Mouse (Mus musculus): ENCODE results near the gene Fubp1. TPM values are rescaled to one million over a fixed set of nuclear protein-coding genes. Genes with fewer than 3 reads are reported as not detected.

The Fubp1 gene
- polyA plus RNA-seq, 1 experiment from 2014 or later, result 416 TPM

DNA sequence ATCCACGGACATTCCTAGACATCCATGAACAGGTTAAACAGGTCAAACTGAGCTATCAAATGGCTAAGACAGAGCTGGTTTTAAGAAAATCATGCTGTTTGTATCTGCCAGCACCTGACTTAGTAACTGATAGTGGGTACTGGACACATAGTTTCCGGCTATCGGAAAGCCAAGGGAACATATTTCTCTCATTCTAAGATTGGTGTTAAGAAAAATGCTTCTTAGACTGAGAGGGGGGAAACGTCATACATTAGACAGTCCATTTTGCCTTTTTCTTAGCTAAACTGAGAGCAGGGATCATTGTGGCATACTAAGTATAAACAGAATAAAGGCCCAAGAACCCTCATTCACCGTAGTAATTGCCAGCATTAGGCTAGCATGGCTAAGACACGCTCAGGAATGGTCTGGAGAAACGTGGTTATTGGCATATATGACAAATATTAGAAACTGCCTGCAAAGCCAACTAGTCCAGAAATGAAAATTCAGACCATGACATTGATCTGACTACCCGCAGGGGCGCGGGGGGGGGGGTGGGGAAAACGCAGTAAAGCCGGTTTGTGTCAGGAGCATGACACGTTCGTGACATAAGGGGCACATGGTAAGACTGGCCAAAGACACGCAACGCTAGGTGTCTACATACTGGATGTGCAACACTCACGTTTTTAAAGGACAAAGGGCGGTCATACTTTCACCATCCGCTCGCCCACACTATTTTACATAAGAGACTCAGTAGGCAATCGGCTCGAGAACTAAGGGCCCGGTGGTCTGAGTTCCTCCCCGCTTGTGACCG lies 850 bp upstream of the Fubp1 start:
- peak overlapping the region; percentile 59 for H3K4me2 ChIP-seq
- H3K9me3 ChIP-seq, result no peaks in the 10 kb centered on the region
- ATAC-seq (ENCODE audit: insufficient number of reproducible peaks, insufficient read depth, low FRiP score, low TSS enrichment, low read depth), result peak; percentile 1; the same call in 1 of the 2 replicates
- 5% methylated on average over 25 of the region's 25 CpGs for WGBS
- peak overlapping the region; percentile 99 for H3K9ac ChIP-seq (replicated peaks)
- peak overlapping the region; percentile 99 for H3K27ac ChIP-seq
- H3K36me3 ChIP-seq, result peaks cover 7% of the 10 kb centered on the region; the same call in 1 of the 2 replicates
- H3K4me3 ChIP-seq (replicated peaks), result peak overlapping the region; percentile 98
- no peaks in the 10 kb centered on the region for H3K27me3 ChIP-seq
- peaks cover 23% of the 10 kb centered on the region for H3K4me1 ChIP-seq (replicated peaks)

DNA sequence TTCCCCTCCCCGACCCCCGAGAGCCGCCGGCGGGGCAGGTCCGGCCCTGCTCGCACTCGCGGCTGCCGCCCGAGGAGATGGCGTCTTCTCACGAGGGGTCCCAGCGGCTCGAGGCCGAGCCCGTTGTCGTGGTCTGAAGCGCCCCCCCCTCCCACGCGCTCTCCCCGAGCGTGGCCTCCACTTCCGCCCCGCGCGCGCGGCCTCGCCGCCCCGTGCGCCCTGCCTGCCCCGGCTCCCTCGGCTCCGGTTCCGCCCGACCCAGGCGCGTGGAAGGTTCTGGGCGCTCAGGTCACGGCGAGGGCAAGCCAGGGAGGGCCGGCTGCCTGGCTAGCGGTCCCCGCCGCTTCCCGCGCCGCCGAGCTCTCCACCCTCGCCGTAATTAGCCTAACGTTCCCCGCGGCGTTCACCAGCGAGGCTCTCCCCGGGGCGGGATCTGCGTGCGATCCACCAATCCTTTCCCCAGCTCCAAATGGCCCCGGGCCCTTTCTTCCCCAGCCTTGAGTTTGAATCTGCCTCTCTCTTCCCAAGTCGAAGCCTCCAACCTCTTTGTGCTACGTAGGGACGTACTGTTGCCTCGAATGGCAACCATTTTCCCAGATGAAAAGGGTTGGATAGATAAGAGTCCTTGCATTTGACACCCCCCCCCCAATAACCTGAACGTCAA lies 638 bp downstream of the Fubp1 start:
- peak overlapping the region; percentile 98 for H3K4me2 ChIP-seq
- peaks cover 18% of the 10 kb centered on the region for H3K36me3 ChIP-seq
- ATAC-seq (ENCODE audit: insufficient number of reproducible peaks, insufficient read depth, low FRiP score, low TSS enrichment, low read depth), result peak; percentile 57
- no peaks in the 10 kb centered on the region for H3K27me3 ChIP-seq
- peak overlapping the region; percentile 100 for H3K9ac ChIP-seq (replicated peaks)
- H3K27ac ChIP-seq, result peak overlapping the region; percentile 99
- H3K9me3 ChIP-seq, result no peaks in the 10 kb centered on the region
- under 1% methylated on average over 68 of the region's 68 CpGs for WGBS
- H3K4me1 ChIP-seq (replicated peaks), result peaks cover 23% of the 10 kb centered on the region
- H3K4me3 ChIP-seq (replicated peaks), result peak overlapping the region; percentile 98

DNA sequence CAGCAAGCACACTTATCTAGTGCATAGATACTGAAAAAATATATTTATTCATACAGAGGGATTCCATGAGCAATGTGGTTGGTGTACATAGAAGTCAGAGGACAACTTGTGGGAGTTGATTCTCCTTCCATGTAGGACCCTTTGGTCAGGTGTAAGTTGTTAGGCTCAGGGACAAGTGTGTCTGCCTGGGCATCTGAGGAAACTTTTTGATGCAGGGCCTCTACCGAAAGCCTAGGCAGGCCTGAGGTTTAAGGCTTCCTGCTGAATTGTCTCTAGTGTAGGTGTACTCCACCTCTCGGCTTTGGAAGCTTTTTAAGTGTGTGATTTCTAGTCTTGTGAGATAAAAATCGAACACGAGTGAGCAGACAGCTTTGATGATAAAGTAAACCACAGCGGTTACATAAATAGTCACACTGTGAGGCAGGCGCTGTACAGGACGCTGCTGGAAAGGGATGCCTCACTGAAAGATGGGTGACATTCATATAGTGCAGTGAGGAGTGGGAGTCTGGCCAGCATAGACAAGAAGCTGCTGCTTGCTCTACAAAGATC lies 1.6 kb downstream of the Fubp1 start:
- no peaks in the 10 kb centered on the region for H3K27me3 ChIP-seq

DNA sequence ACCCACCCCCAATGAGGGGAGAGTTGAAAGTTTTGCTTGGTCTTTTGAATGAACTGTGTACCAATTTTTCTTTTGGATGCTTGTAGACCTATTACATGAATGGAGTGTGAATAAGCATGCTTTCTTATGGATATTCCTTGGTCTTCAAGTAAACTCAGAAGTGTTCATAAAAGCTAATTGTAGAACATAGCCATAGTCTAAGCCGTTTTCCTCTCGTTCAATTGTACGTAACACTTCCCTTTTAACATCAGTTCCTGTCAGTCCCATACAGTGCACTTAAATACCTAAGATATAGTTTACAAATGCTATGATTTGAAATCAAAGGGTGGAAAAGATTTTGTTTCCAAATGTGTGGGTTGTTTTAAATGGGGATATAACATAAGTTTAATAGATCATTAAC lies 3.2 kb downstream of the Fubp1 start:
- 63% methylated on average over 3 of the region's 3 CpGs for WGBS
- H3K9ac ChIP-seq (replicated peaks), result 0 out of 2 replicates have a peak overlapping the region, but pooled peaks have one; percentile 23
- ATAC-seq (ENCODE audit: insufficient number of reproducible peaks, insufficient read depth, low FRiP score, low TSS enrichment, low read depth), result no peak
- H3K27ac ChIP-seq, result no peak overlapping the region
- H3K27me3 ChIP-seq, result no peaks in the 10 kb centered on the region
- peaks cover 40% of the 10 kb centered on the region for H3K36me3 ChIP-seq
- H3K9me3 ChIP-seq, result no peaks in the 10 kb centered on the region
- H3K4me1 ChIP-seq (replicated peaks), result peaks cover 22% of the 10 kb centered on the region
- H3K4me3 ChIP-seq (replicated peaks), result peak overlapping the region; percentile 98; the same call in 1 of the 2 replicates
- peak overlapping the region; percentile 98 for H3K4me2 ChIP-seq

More for the DNA sequence above, 1.6 kb downstream of the Fubp1 start:
- WGBS, result 42% methylated on average over 7 of the region's 7 CpGs
- Histone ChIP-seq H3K4me3 (replicated peaks) (peak overlapping the region; percentile 98), H3K9ac (replicated peaks) (peak overlapping the region; percentile 100), H3K9me3 (no peaks in the 10 kb centered on the region), H3K27ac (peak overlapping the region; percentile 99; the same call in 1 of the 2 replicates), H3K4me2 (peak overlapping the region; percentile 98), H3K4me1 (replicated peaks) (peaks cover 23% of the 10 kb centered on the region), H3K36me3 (peaks cover 28% of the 10 kb centered on the region)
- no peak for ATAC-seq (ENCODE audit: insufficient number of reproducible peaks, insufficient read depth, low FRiP score, low TSS enrichment, low read depth)

DNA sequence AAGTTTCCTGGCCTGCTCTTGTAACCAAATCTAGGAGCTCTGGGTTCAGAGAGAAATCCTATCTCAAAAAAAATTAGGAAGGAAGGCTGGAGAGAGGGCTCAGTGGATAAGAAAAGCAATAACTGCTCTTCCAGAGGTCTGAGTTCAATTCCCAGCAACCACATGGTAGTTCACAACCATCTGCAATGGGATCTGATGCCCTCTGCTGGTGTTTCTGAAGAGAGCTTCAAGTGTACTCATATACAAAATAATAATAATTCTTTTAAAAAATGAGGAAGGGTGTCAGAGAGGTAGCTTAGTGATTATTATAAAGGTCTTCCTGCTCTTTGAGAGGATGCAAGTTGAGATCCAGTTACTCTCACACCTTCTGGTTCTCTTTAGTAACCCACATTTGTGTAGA lies 14.7 kb downstream of the Fubp1 start:
- Histone ChIP-seq H3K36me3 (peaks cover 96% of the 10 kb centered on the region), H3K4me1 (replicated peaks) (no peaks in the 10 kb centered on the region)

DNA sequence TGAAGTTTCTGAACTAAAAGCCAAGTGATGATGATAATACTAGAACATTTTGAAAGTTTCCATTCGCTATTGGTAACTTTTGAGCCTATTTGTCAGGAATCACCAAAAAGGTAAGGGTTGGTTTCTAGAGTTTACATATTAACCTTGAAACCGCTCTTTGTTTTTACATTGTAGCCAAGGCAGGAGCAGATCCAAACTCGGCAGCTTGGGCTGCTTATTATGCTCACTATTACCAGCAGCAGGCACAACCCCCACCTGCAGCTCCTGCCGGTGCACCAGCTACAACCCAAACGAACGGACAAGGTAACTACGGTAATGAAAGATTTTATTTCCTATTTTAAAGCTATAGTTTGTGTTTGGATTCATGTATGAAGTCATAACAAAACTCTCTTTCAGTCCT lies 15.7 kb downstream of the Fubp1 start:
- 90% methylated on average over 7 of the region's 7 CpGs for whole genome bisulfite sequencing

More for the DNA sequence above, 14.7 kb downstream of the Fubp1 start:
- no peaks in the 10 kb centered on the region for H3K9me3 ChIP-seq
- no peak overlapping the region for H3K4me2 ChIP-seq
- H3K27me3 ChIP-seq, result no peaks in the 10 kb centered on the region
- H3K9ac ChIP-seq (replicated peaks), result no peak overlapping the region
- H3K27ac ChIP-seq, result no peak overlapping the region
- no peak overlapping the region for H3K4me3 ChIP-seq (replicated peaks)
- no peak for ATAC-seq (ENCODE audit: insufficient number of reproducible peaks, insufficient read depth, low FRiP score, low TSS enrichment, low read depth)

DNA sequence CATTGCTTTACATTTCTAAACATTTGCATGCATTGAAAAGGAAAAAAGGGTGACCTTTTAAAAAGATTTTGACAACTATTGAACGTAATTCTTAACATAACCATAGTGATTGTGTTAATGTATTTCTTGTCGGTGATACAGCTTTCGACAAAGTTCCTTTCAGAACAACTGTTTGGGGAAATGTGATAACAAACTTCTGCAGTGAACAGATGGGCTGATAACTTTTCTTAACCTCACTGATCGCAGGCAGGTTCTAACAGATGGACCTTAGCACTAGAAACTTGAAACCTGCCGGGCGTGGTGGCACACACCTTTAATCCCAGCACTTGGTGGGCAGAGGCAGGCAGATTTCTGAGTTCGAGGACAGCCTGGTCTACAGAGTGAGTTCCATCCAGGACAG lies 18.6 kb downstream of the Fubp1 start:
- Histone ChIP-seq H3K4me2 (no peak overlapping the region), H3K36me3 (peaks cover 84% of the 10 kb centered on the region), H3K9ac (replicated peaks) (no peak overlapping the region), H3K4me1 (replicated peaks) (no peaks in the 10 kb centered on the region), H3K4me3 (replicated peaks) (no peak overlapping the region), H3K27ac (no peak overlapping the region), H3K9me3 (no peaks in the 10 kb centered on the region), H3K27me3 (no peaks in the 10 kb centered on the region)
- ATAC-seq (ENCODE audit: insufficient number of reproducible peaks, insufficient read depth, low FRiP score, low TSS enrichment, low read depth), result no peak
- WGBS, result 95% methylated on average over 7 of the region's 7 CpGs

More for the DNA sequence above, 15.7 kb downstream of the Fubp1 start:
- H3K27ac ChIP-seq, result no peak overlapping the region
- no peak overlapping the region for H3K9ac ChIP-seq (replicated peaks)
- H3K4me1 ChIP-seq (replicated peaks), result no peaks in the 10 kb centered on the region
- H3K4me2 ChIP-seq, result no peak overlapping the region
- H3K4me3 ChIP-seq (replicated peaks), result no peak overlapping the region
- no peak for ATAC-seq (ENCODE audit: insufficient number of reproducible peaks, insufficient read depth, low FRiP score, low TSS enrichment, low read depth)
- H3K27me3 ChIP-seq, result no peaks in the 10 kb centered on the region
- H3K36me3 ChIP-seq, result peaks cover 95% of the 10 kb centered on the region
- H3K9me3 ChIP-seq, result no peaks in the 10 kb centered on the region

DNA sequence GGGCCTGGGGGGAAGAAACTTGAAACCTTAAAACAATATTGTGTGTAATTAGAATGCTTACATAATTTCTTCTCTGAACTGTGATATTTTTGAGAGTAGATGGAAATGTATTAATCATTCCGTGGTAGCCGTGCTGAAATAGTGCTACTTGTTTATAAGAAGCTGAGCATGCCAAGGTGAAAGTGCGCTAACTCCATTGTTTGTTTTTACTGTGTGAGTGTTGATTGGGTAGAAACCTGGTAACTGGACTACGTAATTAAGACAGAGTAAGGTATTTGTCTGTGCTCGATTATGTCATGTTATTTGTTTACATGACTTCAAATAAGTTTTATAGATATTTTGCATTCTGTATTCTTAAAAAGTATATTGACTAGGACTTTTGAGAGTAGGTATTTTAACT lies 19.0 kb downstream of the Fubp1 start:
- Histone ChIP-seq H3K4me1 (replicated peaks) (no peaks in the 10 kb centered on the region), H3K4me3 (replicated peaks) (no peak overlapping the region), H3K27me3 (no peaks in the 10 kb centered on the region), H3K9ac (replicated peaks) (no peak overlapping the region), H3K36me3 (peaks cover 84% of the 10 kb centered on the region), H3K4me2 (no peak overlapping the region), H3K9me3 (no peaks in the 10 kb centered on the region), H3K27ac (no peak overlapping the region)
- WGBS, result 93% methylated on average over 5 of the region's 5 CpGs
- ATAC-seq (ENCODE audit: insufficient number of reproducible peaks, insufficient read depth, low FRiP score, low TSS enrichment, low read depth), result no peak

DNA sequence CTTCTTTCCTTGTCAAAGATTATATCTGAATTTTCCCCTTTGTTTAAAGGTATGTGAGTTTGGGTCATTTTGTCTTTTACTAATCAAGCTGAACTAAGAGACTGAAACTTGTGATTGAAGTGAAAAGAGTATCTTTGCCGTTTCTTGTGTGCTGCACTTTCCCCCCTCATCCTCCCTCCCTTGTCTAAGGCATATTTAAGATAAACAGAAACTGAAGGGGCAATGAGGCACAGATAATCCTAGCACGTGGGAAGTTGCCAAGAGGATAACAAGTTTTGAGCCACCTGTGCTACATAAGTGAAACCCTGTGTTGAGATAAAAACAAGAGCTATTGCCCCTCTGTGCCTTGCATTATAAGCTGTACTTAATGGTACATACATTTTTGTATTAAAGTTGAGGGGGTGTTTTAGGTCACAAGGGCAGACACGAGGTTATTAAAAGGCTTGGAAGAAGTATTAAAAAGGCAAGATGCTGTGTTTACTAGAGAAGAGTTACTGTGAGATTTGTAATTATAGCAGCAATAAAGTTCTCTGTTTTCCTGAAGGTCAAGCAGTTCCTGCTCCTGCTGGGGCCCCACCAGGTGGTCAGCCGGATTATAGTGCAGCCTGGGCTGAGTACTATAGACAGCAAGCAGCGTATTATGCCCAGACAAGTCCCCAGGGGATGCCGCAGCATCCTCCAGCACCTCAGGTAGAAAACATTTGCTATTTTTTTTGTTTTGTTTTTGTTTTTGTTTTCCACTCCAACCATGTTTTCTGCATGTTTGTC lies 21.3 kb downstream of the Fubp1 start:
- H3K36me3 ChIP-seq, result peaks cover 74% of the 10 kb centered on the region

DNA sequence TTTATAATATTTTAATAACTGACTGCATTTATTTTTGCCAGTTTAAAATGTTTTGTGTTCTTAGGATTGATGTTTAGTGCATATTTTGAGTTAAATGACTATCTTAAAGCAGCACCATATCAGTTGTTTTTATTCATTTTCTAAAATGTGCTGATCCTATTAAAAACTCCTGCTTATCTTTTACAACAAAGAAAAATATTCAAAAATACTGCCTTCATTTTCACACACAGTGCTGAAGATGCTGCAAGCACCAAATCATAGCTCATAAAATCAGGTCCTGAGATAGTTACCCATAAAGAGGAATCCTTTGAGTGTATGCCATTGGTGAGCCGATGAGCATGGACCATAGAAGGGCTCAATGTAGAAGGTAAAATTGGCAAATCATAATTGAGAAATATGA lies 25.0 kb downstream of the Fubp1 start:
- H3K36me3 ChIP-seq, result peaks cover 68% of the 10 kb centered on the region
- no peak for ATAC-seq (ENCODE audit: insufficient number of reproducible peaks, insufficient read depth, low FRiP score, low TSS enrichment, low read depth)
- WGBS, result 95% methylated on average over 1 of the region's 1 CpGs

More for the DNA sequence above, 21.3 kb downstream of the Fubp1 start:
- Histone ChIP-seq H3K27me3 (no peaks in the 10 kb centered on the region), H3K4me2 (no peak overlapping the region), H3K9me3 (no peaks in the 10 kb centered on the region), H3K9ac (replicated peaks) (no peak overlapping the region), H3K4me3 (replicated peaks) (no peak overlapping the region), H3K4me1 (replicated peaks) (no peaks in the 10 kb centered on the region), H3K27ac (no peak overlapping the region)
- no peak for ATAC-seq (ENCODE audit: insufficient number of reproducible peaks, insufficient read depth, low FRiP score, low TSS enrichment, low read depth)
- WGBS, result 50% methylated on average over 6 of the region's 6 CpGs

DNA sequence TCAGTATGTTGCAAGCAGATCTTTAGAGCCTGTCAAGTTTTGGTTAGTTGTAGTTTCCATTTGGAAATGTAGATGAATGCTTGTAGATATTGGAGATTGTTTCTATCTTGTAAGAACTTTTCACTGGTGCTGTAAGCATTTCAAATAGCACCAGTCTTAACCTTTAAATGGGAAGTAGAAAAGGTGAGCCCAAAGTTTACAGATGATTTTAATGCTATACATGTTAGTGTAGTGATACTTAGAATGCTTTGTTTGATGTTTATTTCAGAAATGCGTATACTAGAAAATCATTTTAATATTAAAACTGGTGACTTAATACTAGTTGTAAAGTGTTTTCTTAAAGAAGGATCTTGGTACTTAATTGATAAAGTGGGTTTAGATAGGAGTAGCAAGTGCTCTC lies 25.6 kb downstream of the Fubp1 start:
- Histone ChIP-seq H3K27me3 (no peaks in the 10 kb centered on the region), H3K9ac (replicated peaks) (no peak overlapping the region), H3K4me1 (replicated peaks) (no peaks in the 10 kb centered on the region), H3K9me3 (no peaks in the 10 kb centered on the region), H3K36me3 (peaks cover 68% of the 10 kb centered on the region), H3K4me2 (no peak overlapping the region), H3K4me3 (replicated peaks) (no peak overlapping the region), H3K27ac (no peak overlapping the region)
- no peak for ATAC-seq (ENCODE audit: insufficient number of reproducible peaks, insufficient read depth, low FRiP score, low TSS enrichment, low read depth)
- WGBS, result 96% methylated on average over 1 of the region's 1 CpGs

More for the DNA sequence above, 25.0 kb downstream of the Fubp1 start:
- Histone ChIP-seq H3K9ac (replicated peaks) (no peak overlapping the region), H3K27me3 (no peaks in the 10 kb centered on the region), H3K9me3 (no peaks in the 10 kb centered on the region), H3K4me2 (no peak overlapping the region), H3K27ac (no peak overlapping the region), H3K4me1 (replicated peaks) (no peaks in the 10 kb centered on the region), H3K4me3 (replicated peaks) (no peak overlapping the region)
